Comparison of ENCODE assay signal across 10 mouse cellular contexts in genomic region chr6:41091177-41091829, GRCm38 (mm10). TPM values are rescaled to one million over a fixed set of nuclear protein-coding genes. Genes with fewer than 3 reads are reported as not detected.
DNase-seq lines count a peak whose midpoint lies in the region; ATAC-seq and TF ChIP-seq lines count a peak whose summit lies in the region.
"Had no signal": no experiment of that assay in that cellular context is flagged by ENCODE, and none has a peak within 500 bp of the region (broad histone marks: within the 10 kb centered on the region; RNA-seq: fewer than 3 reads in every experiment).

No protein-coding gene starts in this region.

- no peaks in the 10 kb centered on the region for H3K27me3 ChIP-seq in heart, postnatal 0 days (ENCODE audit: control insufficient read depth, insufficient read depth, low read length)
- no peaks in the 10 kb centered on the region for H3K27me3 ChIP-seq in liver, embryonic 13.5 days
- no peaks in the 10 kb centered on the region for H3K27me3 ChIP-seq in heart, embryonic 11.5 days (ENCODE audit: control insufficient read depth, insufficient read depth, low read length)
- H3K27me3 ChIP-seq: hindbrain, embryonic 15.5 days; neural tube, embryonic 13.5 days had no signal

- H3K4me1 ChIP-seq in heart, postnatal 0 days (ENCODE audit: control insufficient read depth, insufficient read depth): no peaks in the 10 kb centered on the region
- H3K4me1 ChIP-seq in liver, embryonic 13.5 days (replicated peaks): no peaks in the 10 kb centered on the region
- no peaks in the 10 kb centered on the region for H3K4me1 ChIP-seq in heart, embryonic 11.5 days (ENCODE audit: control insufficient read depth, insufficient read depth, low read length)
- H3K4me1 ChIP-seq: hindbrain, embryonic 15.5 days; neural tube, embryonic 13.5 days had no signal

- WGBS in heart, postnatal 0 days: 35% methylated on average over 4 of the region's 4 CpGs
- 17% methylated on average over 4 of the region's 4 CpGs for WGBS in liver, embryonic 13.5 days (ENCODE audit: insufficient replicate concordance)
- 30% methylated on average over 4 of the region's 4 CpGs for WGBS in heart, embryonic 11.5 days (ENCODE audit: insufficient replicate concordance)

- TF ChIP-seq CTCF in heart, postnatal 0 days (IDR thresholded peaks at IDR 0.05; ENCODE audit: low read depth): peak; percentile 36

- no peak for DNase-seq in heart, postnatal 0 days (ENCODE audit: low spot score)
- no peak for DNase-seq in heart, adult 8-10 months (ENCODE audit: low spot score)
- DNase-seq in 416B (ENCODE audit: low read depth) (peak; percentile 65), R1 (ENCODE audit: low read depth, low spot score) (peak; percentile 25)
- no peak for DNase-seq in liver, embryonic 13.5 days
- no peak for DNase-seq in ovary, postnatal 10 days (ENCODE audit: low spot score)
- DNase-seq in ovary, adult 18-20 months (ENCODE audit: low spot score): no peak

- no peak overlapping the region for H3K4me3 ChIP-seq in heart, postnatal 0 days (ENCODE audit: low read depth, low read length)
- no peak overlapping the region for H3K4me3 ChIP-seq in liver, embryonic 13.5 days (replicated peaks)
- H3K4me3 ChIP-seq in heart, embryonic 11.5 days (ENCODE audit: low read depth, low read length): no peak overlapping the region
- H3K4me3 ChIP-seq: hindbrain, embryonic 15.5 days; neural tube, embryonic 13.5 days had no signal

- ATAC-seq in heart, postnatal 0 days (ENCODE audit: insufficient read depth, low read depth): no peak
- ATAC-seq in liver, embryonic 13.5 days (ENCODE audit: low read depth): 0 out of 2 replicates have a peak, but pooled peaks have one; percentile 26
- ATAC-seq in heart, embryonic 11.5 days (replicated peaks; ENCODE audit: insufficient number of reproducible peaks, low FRiP score, low TSS enrichment): no peak

- no peak overlapping the region for H3K9ac ChIP-seq in heart, postnatal 0 days (replicated peaks; ENCODE audit: low read depth, low read length)
- no peak overlapping the region for H3K9ac ChIP-seq in liver, embryonic 13.5 days
- no peak overlapping the region for H3K9ac ChIP-seq in heart, embryonic 11.5 days (ENCODE audit: low read depth, low read length)
- H3K9ac ChIP-seq: hindbrain, embryonic 15.5 days; neural tube, embryonic 13.5 days had no signal

- no peaks in the 10 kb centered on the region for H3K36me3 ChIP-seq in heart, postnatal 0 days (replicated peaks; ENCODE audit: control insufficient read depth, insufficient read depth, low read length)
- no peaks in the 10 kb centered on the region for H3K36me3 ChIP-seq in liver, embryonic 13.5 days
- H3K36me3 ChIP-seq in heart, embryonic 11.5 days (ENCODE audit: control insufficient read depth, insufficient read depth, low read length): no peaks in the 10 kb centered on the region
- H3K36me3 ChIP-seq: hindbrain, embryonic 15.5 days; neural tube, embryonic 13.5 days had no signal

- no peaks in the 10 kb centered on the region for H3K9me3 ChIP-seq in heart, postnatal 0 days (replicated peaks; ENCODE audit: control insufficient read depth, low read length)
- H3K9me3 ChIP-seq in liver, embryonic 13.5 days (replicated peaks): no peaks in the 10 kb centered on the region
- H3K9me3 ChIP-seq in heart, embryonic 11.5 days (replicated peaks; ENCODE audit: control insufficient read depth, low read length): no peaks in the 10 kb centered on the region
- H3K9me3 ChIP-seq: hindbrain, embryonic 15.5 days; neural tube, embryonic 13.5 days had no signal

- no peak overlapping the region for H3K27ac ChIP-seq in heart, postnatal 0 days (ENCODE audit: low read depth)
- H3K27ac ChIP-seq in liver, embryonic 13.5 days: no peak overlapping the region
- H3K27ac ChIP-seq in heart, embryonic 11.5 days (ENCODE audit: low read depth, low read length): no peak overlapping the region
- H3K27ac ChIP-seq: hindbrain, embryonic 15.5 days; neural tube, embryonic 13.5 days had no signal

- no peak for TF ChIP-seq EP300 in heart, postnatal 0 days (IDR thresholded peaks at IDR 0.05; ENCODE audit: low read depth)

- H3K4me2 ChIP-seq in heart, postnatal 0 days (ENCODE audit: low read depth, low read length): no peak overlapping the region
- H3K4me2 ChIP-seq in liver, embryonic 13.5 days: no peak overlapping the region
- H3K4me2 ChIP-seq in heart, embryonic 11.5 days: no peak overlapping the region
- H3K4me2 ChIP-seq: hindbrain, embryonic 15.5 days; neural tube, embryonic 13.5 days had no signal

RNA-seq across cellular contexts. Expression of gene 2210010C04Rik, which starts 56.0 kb away (rescaled TPM):
- total RNA-seq in heart, postnatal 0 days (2014; rRNA removed; ENCODE audit: low replicate concordance): not detected in 2 replicates
- not detected in 2 replicates for polyA plus RNA-seq in heart, postnatal 0 days (2015; fragmentation: Nextera tagmentation; extraction: Ambion mirVana)
- not detected for total RNA-seq in heart, adult 8-10 months (2022)
- not detected in 2 replicates for polyA plus RNA-seq in liver, embryonic 13.5 days (2015; fragmentation: Nextera tagmentation; extraction: Ambion mirVana)
- not detected in 2 replicates for polyA plus RNA-seq in heart, embryonic 11.5 days (2014; fragmentation: Nextera tagmentation; extraction: Ambion mirVana)
- polyA plus RNA-seq: hindbrain, embryonic 15.5 days; neural tube, embryonic 13.5 days had no signal

Comparison
In these comparisons a context has a peak if more than half of its experiments do, and no peak if none do; other contexts are left out.
1. DNase-seq: peak in 416B (single experiment) and R1 (single experiment); none in heart, postnatal 0 days (single experiment), heart, adult 8-10 months (single experiment), liver, embryonic 13.5 days (single experiment), ovary, postnatal 10 days (single experiment) and ovary, adult 18-20 months (single experiment).